Mouse (Mus musculus) adrenal gland (tissue): ENCODE measurements around the gene Gm17409.

Experiments used
- intact Hi-C: fragments of 180-260 bp; cut with DNase I; formaldehyde crosslinking; loops from one replicate; pipeline ENCODE4 v1.15.1; 2025

Gene Gm17409

DNA sequence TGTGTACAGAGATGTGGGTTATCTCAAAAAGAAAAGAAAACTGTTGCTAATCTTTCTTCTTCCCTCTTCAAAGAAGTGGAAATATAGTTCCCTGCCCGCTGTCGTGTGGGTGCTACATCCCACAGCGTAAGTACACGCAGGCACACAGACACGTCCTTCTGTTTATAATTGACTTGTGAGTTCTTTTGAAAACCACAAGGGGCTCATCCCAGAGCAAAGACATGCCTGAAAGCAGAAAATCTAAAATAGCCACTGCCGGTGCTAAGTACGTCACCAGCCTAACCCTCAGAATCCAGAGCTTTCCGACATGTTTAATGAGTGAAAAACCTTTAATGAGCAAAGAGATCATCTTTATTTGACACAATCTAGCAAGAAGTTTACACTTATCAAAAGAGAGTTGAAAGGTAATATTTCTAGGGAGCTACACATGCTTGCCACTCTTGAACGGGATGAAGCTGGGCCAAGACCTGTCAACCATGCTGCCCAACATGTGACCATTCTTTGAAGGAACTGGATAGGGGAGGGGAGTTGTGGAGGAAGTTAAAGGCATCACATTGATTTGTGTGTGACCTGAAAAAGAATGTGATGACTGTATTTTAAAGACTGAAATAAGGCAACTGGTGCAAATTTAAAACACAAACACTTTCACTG lies 11.7 kb downstream of the Gm17409 start:
- intact Hi-C loops = no loop called here

DNA sequence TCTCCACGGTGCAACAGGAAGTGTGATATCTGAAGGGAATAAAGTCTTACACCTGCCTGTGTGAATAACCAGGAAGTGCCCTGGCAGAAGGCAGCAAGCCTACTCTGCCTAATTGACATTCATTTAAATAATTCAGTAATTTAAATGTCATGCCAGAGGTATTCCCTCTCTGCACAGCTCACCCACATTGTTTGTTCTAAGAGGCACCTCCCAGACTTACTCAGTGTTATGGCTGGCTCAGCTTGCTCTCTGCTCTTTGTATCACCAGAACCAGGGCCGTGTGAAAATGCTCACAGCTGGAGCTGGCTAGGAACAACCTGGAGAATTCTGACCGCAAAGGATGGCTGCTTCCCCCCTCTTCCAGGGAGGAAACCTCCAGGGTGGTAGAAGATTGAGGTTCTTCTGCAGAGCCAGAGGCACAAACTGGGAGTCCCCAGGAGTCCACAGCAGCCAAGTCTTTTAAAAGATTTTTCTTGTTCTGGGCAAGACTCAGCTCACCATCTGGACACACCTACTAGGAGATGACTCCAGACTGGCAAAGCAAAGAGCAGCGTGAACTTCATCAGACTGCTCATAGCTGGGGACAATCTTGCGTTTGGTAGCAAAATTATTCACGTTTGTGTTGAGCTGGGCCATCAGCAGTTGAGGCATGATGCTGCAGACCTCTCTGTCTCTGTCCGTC lies 14.5 kb downstream of the Gm17409 start:
- intact Hi-C loops = no loop called here

DNA sequence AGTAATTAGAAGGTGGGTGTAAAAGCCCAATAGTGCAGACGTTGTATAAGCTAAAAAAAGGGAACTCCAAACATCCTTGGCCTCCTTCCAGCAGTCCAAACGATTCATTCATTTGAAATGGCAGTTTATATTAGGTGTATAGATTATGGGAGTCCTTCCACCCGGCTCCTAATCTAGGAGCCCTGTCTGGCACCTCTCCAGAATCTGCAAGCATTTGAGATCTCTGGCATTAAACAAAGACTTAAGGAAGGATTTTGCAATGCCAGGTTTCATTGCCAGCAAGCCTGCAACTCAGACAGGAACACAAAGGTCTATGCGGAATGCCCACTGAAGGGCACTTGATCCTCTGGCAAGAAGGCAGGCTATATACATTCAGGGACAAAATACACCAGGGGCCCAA lies 15.2 kb downstream of the Gm17409 start:
- intact Hi-C loops = no loop called here

DNA sequence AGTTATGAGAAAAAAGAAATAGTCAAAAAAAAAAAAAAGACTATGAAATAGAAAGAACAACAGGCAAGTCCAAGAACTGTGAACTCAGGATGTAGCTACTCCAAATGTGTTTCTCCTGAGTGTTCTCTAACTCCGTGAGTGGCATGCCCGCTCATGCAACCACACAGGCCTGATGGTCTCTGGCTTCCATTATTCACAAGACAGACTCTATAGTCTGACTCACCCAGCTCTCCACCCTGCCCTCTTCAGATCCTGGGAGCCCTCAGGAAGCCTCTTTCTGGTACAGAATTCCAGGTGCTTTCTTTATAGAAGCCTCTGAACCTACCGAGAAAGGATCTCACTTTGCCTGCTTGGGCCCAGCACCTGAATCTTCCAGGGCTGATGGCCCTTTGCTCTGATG lies 15.8 kb downstream of the Gm17409 start:
- intact Hi-C loops = no loop called here

DNA sequence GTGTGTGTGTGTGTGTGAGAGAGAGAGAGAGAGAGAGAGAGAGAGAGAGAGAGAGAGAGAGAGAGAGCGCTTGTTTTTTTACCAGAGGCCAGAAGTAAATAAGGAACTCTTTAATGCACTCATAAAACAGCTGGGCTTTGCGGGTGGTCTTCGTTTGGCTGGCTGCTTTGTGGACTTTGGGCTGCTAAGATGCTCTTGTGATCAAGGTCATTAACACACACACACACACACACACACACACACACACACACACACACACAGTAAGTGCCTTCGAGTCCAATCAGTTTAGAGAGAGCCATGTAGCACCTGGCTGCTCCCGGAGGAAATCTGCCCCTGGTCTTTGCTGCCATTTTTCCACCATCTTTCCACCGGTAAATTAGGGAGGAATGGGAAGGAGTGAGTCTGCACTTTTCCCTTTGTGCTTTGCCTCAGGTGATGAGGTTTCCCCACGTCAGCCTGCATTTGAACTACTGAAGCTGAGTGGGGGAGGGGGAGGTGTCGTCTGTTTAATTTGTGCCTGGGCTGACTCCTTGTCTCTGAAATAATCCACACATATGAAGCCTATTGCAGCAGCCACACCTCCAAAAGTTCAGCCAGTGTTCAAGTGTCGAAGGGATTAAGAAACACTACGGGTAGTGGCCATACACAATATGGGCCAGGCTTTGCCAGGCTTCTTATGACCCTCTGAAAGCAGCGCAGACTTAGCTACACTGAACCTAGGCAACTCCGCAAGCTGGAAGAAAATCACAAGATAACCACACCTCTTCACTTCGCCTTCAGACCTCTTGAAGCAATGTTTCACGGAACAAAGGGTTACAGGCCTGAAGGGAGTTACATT lies 16.7 kb downstream of the Gm17409 start:
- intact Hi-C loops = no loop called here

DNA sequence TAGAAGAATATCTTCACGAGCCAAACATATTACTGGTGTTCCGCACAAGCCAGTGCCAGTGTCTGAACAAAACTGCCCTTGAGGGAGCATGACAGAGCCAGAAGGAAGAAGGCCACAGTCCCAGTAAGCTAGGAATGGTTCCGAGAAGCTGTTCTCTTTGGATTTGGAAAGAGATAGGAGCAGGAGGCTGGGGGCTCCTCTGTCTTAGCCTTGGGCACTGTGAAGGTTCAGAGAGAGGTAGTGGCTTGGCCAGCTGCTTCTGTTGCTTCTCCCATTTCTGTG lies 17.3 kb downstream of the Gm17409 start:
- intact Hi-C loops = no loop called here

DNA sequence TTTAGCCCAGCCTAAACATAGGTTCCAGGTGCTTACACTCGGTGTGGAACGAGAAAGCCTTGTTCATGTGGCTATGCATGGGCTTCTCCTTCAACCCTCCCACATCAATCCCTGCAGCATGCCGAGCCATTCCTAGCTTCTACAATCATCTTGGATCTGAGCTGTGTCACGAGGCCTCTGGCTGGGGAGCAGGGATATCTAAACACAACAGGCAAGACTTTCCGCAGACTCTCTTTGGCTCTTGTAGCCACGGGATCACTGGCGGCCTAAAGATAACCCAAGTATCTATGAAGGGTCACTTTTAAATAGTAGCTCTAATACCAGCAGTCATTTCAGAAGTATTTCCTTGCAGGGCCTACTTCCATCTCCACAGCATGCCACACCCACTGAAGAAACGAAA lies 18.5 kb downstream of the Gm17409 start:
- intact Hi-C loops = no loop called here

DNA sequence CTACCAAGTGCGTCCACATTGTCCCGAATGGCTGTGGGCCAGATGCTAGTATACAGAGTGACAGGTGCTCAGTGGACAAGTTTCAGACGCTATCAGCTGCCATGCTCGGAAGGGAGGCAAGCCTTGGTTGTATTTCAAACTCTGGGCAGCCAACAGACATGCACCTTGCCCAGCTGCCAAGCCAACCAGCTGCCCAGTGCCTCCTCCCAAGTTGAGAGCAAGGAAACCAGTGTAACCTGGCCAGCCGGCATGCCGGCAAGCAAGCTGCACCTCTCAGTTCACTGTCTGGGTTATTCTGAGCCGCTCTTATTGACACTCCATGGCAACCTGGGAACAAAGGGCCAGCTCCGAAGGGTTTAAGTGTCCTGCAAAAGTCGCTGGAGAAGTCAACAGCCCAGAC lies 19.4 kb downstream of the Gm17409 start:
- intact Hi-C loops = no loop called here

DNA sequence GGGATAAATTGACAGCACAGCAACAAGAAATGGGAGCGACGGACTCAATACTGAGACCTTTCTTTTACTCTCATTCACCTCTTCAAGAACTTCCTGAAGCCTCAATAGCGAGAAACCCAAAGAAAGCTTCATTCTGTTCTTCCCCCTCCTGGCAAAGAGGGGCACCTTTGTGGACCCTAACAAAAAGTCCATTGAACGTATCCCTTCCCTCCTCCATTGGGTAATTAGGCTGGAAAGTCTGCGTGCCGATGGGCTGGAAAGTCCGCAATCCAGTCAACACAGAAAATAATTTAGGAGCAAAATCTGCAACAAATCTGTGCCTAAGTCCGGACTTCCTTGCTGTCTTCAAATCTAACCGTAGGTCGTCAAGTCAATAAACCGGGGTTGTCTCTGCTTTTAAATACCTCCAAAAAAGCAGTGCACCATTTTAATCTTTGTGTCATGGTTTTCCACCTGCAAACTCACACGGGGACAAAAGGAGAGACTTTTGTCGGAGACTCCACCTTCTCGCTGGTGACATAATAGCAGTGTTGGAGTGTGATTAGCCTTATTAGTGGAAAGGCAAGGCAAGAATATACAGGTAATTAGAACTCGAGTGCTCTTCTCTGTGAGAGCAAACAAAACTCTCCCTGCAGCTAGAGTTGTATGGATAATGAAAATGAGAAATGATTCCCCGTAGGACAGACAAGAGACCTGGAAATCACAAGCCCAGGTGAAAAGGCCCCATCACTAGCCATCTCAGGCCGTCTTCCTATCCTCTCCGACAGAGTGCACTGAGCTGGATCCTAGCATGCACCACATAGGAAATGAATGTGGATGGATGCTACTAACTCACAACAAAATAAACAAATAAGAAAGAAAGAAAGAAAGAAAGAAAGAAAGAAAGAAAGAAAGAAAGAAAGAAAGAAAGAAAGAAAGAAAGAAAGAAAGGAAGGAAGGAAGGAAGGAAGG lies 24.0 kb downstream of the Gm17409 start:
- intact Hi-C loops = no loop called here

DNA sequence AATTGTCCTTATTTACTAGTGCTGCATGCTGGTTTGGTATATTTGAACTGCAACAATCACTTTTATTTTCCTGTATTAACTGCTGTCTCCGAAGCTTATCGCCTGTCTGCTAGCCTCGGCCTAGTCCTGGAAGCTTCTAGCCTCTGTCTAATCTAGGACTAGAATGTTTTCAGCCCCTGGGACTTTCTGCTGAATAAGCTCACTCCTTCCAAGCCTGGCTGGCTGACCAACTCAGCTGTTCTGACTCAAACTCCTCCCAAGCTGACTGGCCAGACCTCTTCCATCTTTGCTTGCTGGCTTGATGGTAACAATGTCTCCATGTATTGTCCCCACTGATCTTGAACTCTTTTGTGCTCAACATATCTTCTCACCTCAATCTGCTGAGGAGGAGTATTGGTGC lies 25.4 kb downstream of the Gm17409 start:
- intact Hi-C loops = no loop called here

DNA sequence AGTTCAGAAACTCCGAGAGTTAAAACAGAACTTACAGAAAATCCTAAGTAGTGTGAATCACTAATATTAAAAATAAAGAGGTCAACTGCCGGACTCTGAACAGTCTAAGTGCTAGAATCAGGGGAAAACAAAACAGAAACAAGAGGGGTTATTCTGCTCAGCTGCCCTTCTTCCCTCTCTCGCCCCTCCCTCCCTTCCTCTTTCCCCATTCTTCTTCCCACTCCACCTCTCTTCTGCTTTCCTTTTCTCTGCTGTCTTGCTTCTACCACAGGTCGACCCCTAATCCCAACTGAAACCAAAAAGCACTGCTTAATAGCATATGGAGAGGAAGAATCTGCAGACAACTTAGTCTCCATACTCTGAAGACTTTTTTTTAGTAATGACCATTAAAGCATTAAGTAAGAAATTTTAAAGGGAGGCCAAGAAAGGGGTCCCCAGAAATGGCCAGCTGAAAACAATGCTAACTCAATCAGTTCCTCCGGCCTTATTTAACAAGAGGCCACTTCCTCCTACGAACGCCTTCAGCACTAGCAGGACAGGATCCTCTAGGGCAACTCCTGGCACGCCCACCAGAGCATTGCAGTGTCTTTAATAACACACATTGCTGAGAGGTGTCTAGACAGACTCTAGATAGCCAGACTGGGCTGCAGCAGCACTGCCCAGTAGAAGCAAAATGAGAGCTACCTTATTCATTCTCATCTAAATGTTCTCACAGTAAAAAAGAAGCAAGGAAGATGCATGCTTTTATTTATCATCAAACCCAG lies 26.9 kb downstream of the Gm17409 start:
- intact Hi-C loops = no loop called here

DNA sequence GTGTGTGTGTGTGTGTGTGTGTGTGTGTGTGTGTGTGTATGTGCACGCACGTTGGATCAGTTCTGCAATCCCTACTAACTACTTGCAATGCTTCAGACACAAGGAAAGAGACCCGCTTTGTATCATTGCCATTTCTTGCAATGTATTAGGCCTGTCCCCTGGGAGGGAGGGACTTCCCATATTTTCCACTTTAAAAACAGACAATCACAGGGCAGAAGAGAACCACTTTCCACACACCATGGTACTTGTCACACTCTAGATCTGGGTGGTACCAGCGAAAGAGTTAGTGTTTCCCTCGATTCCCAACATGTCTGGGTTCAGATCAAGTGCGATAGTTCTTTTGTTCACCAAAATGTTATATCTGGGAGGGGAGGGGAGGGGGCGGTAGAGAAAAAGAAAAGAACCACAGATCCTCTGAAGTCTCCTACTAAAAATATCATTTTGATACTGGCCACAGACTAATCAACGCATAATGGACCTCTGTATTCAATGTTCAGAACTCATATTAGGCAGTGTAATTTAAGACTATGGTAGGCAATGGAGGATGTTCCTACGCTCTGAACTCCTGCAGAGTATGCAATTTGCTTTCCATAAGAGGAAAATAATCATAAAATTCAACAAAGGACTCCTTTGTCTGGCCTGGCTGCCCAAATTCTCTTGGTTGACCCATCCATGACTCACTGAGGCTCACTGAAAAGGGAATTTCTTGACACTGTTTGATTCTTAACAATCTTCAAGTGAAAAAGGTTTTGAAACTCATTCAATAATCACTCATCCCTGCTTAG lies 35.6 kb downstream of the Gm17409 start:
- intact Hi-C loops = no loop called here

DNA sequence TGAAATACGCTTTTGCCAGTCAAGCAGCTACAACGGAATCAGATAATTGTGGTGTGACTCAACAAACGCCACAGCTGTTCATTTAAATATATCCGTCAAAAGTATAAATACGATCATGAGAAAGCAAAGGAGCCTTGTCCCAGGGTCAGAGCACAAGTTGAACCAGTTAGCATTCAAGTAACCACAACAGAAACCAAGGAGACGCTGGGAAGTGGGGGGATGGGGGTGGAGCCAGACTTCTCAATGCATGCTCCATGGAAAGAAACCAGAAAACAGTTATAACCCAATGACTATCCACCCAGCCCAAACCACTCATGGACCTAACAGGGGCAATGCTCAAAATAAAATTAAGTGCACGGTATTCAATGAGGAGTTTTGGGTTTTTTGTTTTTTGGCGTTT lies 40.3 kb downstream of the Gm17409 start:
- intact Hi-C loops = no loop called here

DNA sequence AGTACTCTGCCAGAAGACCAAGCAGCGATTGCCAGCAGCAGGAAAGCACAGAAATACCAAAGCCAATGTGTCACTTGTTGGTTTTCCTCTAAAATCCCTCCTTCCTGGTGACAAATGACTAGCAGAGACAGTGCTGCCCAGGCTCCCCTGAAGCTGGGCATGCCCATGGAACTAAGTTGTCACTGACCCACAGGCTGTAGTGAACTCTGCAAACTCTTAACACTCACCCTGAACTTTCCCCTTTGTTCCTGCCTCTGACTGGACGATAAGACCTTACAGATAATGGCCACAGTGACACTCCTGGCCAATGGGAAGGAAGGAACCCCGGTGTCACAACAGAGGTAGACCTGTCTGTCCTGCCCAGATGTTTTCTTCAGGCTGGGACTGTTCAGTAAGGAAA lies 43.3 kb downstream of the Gm17409 start:
- intact Hi-C loops = no loop called here

DNA sequence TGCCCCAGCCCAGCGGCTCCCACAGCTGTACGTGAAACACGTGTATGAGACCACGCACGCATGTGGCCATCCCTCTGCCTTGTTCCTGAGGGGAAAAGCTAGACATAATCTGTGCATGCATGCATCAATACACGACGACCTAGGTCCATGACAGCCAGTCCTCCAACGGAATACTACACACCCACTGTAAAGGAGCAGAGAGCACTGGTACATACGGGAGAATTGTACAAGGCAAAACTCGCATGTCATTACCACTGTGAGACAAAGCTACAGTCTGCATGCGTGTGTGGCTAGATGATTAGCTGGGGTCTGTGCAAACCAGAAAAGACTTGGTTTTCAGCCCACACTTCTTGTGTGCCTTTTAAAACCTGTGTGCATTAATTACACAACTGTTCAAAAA lies 44.6 kb downstream of the Gm17409 start:
- intact Hi-C loops = no loop called here

DNA sequence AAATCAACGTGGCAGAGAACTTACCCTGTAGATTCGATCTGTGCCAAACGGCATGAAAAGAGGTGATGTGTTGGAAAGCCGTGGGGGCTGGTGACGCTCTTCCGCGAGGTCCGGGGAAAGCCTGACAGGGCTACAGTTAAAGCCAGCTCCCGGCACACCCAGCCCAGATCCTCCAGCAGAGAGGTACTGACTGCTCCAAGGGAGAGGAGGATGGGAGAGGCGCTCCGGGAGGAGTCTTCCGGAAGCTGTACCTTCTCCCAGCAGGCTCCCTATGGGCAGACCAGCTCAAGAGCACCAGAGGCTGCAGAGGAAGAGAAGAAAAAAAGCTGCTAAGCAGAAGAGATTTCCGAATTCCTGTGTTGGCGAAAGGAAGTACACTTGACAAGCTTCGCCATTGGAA lies 46.1 kb downstream of the Gm17409 start:
- intact Hi-C loops = no loop called here

DNA sequence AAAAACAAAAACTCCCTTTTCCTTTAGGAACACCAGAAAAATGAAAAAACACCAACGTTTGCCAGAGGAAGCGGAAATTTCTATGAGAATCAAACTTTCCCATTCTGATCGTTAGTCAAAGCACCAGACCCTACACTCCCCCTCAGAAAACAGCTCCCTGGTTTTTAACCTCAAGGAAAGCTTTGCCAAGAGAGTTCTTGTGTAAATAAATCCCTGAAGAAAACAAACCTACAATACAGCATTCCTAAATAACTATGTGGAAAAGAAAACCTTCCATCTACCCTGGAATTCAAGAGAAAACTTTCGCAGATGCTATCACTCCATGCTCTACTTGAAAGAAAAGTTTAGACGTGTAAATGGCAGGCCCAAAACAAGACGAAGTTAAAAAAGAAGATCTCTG lies 47.0 kb downstream of the Gm17409 start:
- intact Hi-C loops = no loop called here

DNA sequence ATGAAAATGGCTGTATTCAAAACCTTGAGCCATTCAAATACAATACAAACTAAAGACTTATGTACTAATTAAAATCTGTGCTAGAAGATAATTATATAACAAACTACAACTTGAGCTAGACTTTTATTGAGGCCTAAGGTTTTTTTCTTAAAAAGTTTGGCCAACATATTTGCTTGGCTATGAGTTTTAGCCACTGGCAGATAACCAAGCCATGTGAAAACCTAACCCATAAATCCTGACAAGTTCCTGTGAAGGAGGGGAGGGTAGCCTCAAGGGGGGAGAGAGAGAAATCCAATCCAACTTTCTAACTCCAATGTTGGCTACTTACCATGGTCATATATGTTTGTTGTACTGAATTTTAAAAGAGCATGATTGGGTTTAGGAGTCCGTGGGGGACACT lies 48.6 kb downstream of the Gm17409 start:
- intact Hi-C loops = no loop called here
